In the genomic region with DNA sequence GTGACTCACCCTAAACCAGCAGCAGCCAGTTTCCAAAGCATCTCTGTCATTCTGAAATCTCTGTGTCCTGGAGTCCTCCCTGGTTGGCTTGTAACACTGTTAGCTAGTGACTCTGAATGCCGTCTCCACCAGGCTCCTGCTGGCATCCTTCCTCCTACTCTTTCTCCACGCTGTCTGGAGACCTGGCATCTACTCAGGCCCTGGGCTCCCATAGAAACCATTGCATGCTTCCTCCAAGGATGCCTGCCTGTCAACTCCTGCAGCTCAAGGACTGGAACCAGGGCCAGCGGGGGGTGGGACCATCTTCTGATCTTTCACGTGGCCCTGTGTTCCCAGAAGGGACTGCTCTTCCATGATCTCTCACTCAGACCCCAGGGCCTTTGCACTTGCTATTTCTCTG, we compare ENCODE assay signal across 18 mouse cellular contexts.
DNase-seq lines count a peak whose midpoint lies in the region; ATAC-seq and TF ChIP-seq lines count a peak whose summit lies in the region.
"Had no signal": no experiment of that assay in that cellular context is flagged by ENCODE, and none has a peak within 500 bp of the region (broad histone marks: within the 10 kb centered on the region; RNA-seq: fewer than 3 reads in every experiment).

No protein-coding gene starts in this region.

- intact Hi-C loops in left cerebral cortex, adult 2 months (cut with DNase I), result no loop called here

- ATAC-seq in heart, embryonic 12.5 days (ENCODE audit: insufficient number of reproducible peaks, low FRiP score), result no peak
- ATAC-seq in liver, postnatal 0 days, result no peak
- ATAC-seq: forebrain, embryonic 15.5 days; intestine, postnatal 0 days had no signal

- H3K4me1 ChIP-seq in heart, embryonic 12.5 days (replicated peaks), result no peaks in the 10 kb centered on the region
- no peaks in the 10 kb centered on the region for H3K4me1 ChIP-seq in liver, postnatal 0 days (ENCODE audit: insufficient read depth)
- H3K4me1 ChIP-seq: forebrain, embryonic 15.5 days; hindbrain, embryonic 15.5 days; limb, embryonic 12.5 days; liver, embryonic 13.5 days had no signal

- no peak overlapping the region for H3K9ac ChIP-seq in heart, embryonic 12.5 days
- no peak overlapping the region for H3K9ac ChIP-seq in liver, postnatal 0 days (replicated peaks)
- H3K9ac ChIP-seq: forebrain, embryonic 15.5 days; hindbrain, embryonic 15.5 days; limb, embryonic 12.5 days; liver, embryonic 13.5 days had no signal

- no peaks in the 10 kb centered on the region for H3K36me3 ChIP-seq in heart, embryonic 12.5 days
- H3K36me3 ChIP-seq in liver, postnatal 0 days (replicated peaks; ENCODE audit: insufficient read depth, low read length), result 0 out of 2 replicates have a peak, but pooled peaks cover 2% of the 10 kb centered on the region
- H3K36me3 ChIP-seq: limb, embryonic 12.5 days; liver, embryonic 13.5 days had no signal

- TF ChIP-seq CTCF in layer of hippocampus, adult 2 months (conservative IDR thresholded peaks at IDR 0.05), result no peak
- no peak for TF ChIP-seq CTCF in left cerebral cortex, adult 2 months (IDR thresholded peaks at IDR 0.05)
- no peak for TF ChIP-seq CTCF in liver, postnatal 0 days (IDR thresholded peaks at IDR 0.05; ENCODE audit: low read depth)

- H3K9me3 ChIP-seq in heart, embryonic 12.5 days (replicated peaks), result peaks cover 1% of the 10 kb centered on the region; the same call in 1 of the 2 replicates
- no peaks in the 10 kb centered on the region for H3K9me3 ChIP-seq in liver, postnatal 0 days (ENCODE audit: low read length)
- H3K9me3 ChIP-seq: limb, embryonic 12.5 days had no signal

- DNase-seq in layer of hippocampus, adult 2 months (ENCODE audit: low spot score in 2 of 2), result peak in 1 of 2 experiments; percentile 35
- no peak for DNase-seq in layer of hippocampus, postnatal 25 days (ENCODE audit: extremely low spot score in 1 of 2, low spot score in 1 of 2)
- DNase-seq in brain, adult 2 months (ENCODE audit: low read depth, low spot score), result peak; percentile 79
- peak; percentile 44 for DNase-seq in cerebellum, adult 8-10 months
- peak in 1 of 2 experiments; percentile 39 for DNase-seq in left cerebral cortex, adult 2 months (ENCODE audit: extremely low spot score in 1 of 2, low spot score in 2 of 2)
- DNase-seq in heart, postnatal 4 days, result no peak
- DNase-seq in liver, postnatal 0 days, result no peak
- DNase-seq: adrenal gland, postnatal 36 days; gastrocnemius, postnatal 10 days; heart, postnatal 10 days; liver, embryonic 13.5 days; midbrain, embryonic 14.5 days; thymus, postnatal 25 days had no signal

- TF ChIP-seq EP300 in liver, postnatal 0 days (IDR thresholded peaks at IDR 0.05; ENCODE audit: low read depth), result no peak

- H3K4me2 ChIP-seq in heart, embryonic 12.5 days, result no peak overlapping the region
- H3K4me2 ChIP-seq in liver, postnatal 0 days (ENCODE audit: low read depth, low read length), result no peak overlapping the region
- H3K4me2 ChIP-seq: forebrain, embryonic 15.5 days; hindbrain, embryonic 15.5 days; limb, embryonic 12.5 days; liver, embryonic 13.5 days had no signal

- H3K27me3 ChIP-seq in heart, embryonic 12.5 days (replicated peaks), result peaks cover 10% of the 10 kb centered on the region
- H3K27me3 ChIP-seq in liver, postnatal 0 days (ENCODE audit: insufficient read depth, low read length), result no peaks in the 10 kb centered on the region
- H3K27me3 ChIP-seq: forebrain, embryonic 15.5 days; hindbrain, embryonic 15.5 days; liver, embryonic 13.5 days had no signal

- 70% methylated on average over 4 of the region's 4 CpGs for WGBS in heart, embryonic 12.5 days
- WGBS in liver, postnatal 0 days (ENCODE audit: insufficient replicate concordance), result 67% methylated on average over 4 of the region's 4 CpGs

- H3K4me3 ChIP-seq in layer of hippocampus, adult 2 months, result no peak overlapping the region
- no peak overlapping the region for H3K4me3 ChIP-seq in left cerebral cortex, adult 2 months
- no peak overlapping the region for H3K4me3 ChIP-seq in heart, embryonic 12.5 days
- no peak overlapping the region for H3K4me3 ChIP-seq in liver, postnatal 0 days (ENCODE audit: low read depth, low read length)
- H3K4me3 ChIP-seq: forebrain, embryonic 15.5 days; hindbrain, embryonic 15.5 days; limb, embryonic 12.5 days; liver, embryonic 13.5 days had no signal

- peak overlapping the region; percentile 23; the same call in 1 of the 2 replicates for H3K27ac ChIP-seq in layer of hippocampus, adult 2 months
- H3K27ac ChIP-seq in left cerebral cortex, adult 2 months, result peak overlapping the region; percentile 26; the same call in 1 of the 2 replicates
- H3K27ac ChIP-seq in heart, embryonic 12.5 days (ENCODE audit: poor library complexity, severe bottlenecking), result no peak overlapping the region
- H3K27ac ChIP-seq in liver, postnatal 0 days (ENCODE audit: low read depth), result no peak overlapping the region
- H3K27ac ChIP-seq: forebrain, embryonic 15.5 days; hindbrain, embryonic 15.5 days; limb, embryonic 12.5 days; liver, embryonic 13.5 days had no signal

Comparison
In these comparisons a context has a peak if more than half of its experiments do, and no peak if none do; other contexts are left out.
1. DNase-seq: peak in brain, adult 2 months (single experiment) and cerebellum, adult 8-10 months (single experiment); none in layer of hippocampus, postnatal 25 days (0 of 2), heart, postnatal 4 days (single experiment) and liver, postnatal 0 days (single experiment).
2. H3K27ac ChIP-seq: peak in layer of hippocampus, adult 2 months (single experiment) and left cerebral cortex, adult 2 months (single experiment); none in heart, embryonic 12.5 days (single experiment) and liver, postnatal 0 days (single experiment).